Mouse (Mus musculus): ENCODE results near the gene Ube2e3. TPM values are rescaled to one million over a fixed set of nuclear protein-coding genes. Genes with fewer than 3 reads are reported as not detected.
A peak's percentile ranks its signal among the peaks of the same experiment; 100 is the strongest.

Gene Ube2e3
- 100 to 1,000 TPM; 102 to 104 TPM for total RNA-seq (2021)

DNA sequence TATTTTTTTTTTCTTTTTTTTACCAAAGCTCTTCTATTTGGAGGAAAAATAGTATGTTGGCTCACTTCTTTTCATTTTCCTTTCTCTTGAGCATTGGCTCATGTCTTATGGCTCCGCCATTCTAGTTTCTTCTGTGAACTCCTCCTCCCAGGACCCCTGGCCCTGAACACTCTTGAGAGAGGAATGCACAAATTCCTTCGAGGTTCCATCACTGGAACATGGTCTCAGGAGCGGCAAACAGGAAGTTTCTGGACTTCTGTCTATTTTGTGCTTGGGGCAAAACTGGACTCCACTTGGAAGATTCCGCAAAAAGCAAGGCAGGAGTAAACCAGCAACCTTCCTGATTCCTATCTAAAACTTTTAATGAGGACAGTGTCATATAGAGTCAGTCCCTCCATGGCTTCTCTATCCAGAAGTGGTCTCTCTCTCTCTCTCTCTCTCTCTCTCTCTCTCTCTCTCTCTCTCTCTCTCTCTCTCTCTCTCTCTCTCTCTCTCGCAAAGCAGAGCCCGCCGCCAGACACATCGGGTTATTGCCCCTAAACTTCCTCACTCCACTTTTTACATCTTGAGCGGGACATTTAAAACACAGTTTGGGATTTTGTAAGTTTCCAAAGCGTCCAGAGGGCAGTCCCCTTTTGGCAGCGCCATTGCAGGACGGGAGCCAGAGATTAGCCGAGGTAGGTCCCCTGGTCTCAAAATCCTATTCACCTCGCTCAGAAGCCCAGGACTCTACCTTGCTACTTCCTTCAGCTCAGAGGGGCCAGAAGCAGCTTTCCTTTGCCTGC, at the start of gene Ube2e3:
Gene Ube2e3 (plus strand): TSS at position 399 of the 785 bp plus-strand sequence.
- no peak for DNase-seq (ENCODE audit: extremely low spot score in 1 of 2, low spot score in 1 of 2)

DNA sequence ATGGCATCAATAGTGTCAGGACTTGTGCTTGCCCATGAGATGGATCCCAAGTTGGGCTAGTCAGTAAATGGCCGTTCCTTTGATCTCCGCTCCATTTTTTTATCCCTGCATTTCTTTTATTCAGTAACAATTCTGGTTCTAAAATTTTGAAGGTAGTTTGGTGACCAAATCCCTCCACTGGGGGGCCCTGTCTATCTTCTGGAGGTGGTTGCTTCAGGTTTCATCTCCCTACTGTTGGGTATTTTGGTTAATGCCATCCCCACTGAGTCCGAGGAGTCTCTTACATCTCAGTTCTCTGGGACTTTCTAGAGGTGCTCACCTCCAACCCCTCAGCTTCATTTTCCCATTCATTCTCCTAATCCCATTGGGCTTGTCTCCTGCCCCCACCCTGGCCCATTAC, 38.0 kb upstream of the Ube2e3 start:
- DNase-seq (ENCODE audit: extremely low spot score in 1 of 2, low spot score in 1 of 2) = no peak

DNA sequence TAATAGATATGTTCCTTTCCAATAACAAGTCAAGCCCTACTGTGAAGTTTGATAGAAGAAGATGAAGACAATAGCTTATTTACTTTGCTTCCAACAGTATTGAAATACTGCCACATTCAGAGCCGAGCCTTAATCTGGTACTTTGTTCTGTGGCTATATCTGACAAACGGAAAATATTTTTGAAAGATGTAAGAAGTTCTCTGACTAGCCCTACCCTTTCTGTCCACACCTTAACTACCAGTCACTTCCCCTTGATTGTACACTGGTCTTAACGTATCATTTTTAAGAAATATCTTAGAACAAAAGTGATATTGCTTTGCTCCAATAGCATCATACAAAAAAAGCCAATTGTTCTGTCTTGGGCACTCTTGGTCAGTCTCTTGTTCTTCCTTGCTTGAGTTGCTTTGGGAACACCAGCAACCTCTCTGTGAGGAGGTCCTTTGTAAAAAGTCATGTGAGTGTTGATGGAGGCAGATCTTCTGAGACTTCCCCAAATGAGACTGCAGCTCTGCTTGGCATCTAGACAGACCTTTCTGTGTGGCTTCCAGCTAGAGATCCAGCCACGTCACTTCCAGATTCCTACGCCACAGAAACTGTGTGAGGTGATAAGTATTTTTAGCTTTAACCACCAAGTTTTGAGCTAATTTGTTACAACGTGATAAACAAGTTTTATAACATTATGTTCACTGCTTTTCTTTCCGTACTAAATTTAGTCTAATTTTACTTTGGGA, 26.3 kb upstream of the Ube2e3 start:
- no peak for DNase-seq (ENCODE audit: extremely low spot score in 1 of 2, low spot score in 1 of 2)

DNA sequence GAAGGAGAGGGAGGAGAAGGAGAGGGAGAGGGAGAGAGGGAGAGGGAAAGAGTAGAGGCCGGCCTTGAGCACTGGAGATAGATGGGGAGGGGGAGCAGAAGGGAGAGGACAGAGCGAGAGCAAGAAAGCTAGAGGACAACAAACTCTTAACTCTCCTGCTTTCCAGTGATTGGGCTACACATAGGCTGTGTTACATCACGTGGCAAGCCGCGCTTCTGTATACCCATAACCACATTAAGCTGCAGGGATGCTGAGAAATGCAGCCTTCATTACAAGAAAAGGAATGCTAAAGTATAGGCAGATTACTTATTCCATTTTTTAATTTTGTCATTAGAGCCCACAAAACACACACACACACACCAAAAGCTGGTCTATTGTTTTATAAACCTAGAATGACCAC, 23.6 kb upstream of the Ube2e3 start:
- DNase-seq (ENCODE audit: extremely low spot score in 1 of 2, low spot score in 1 of 2) = no peak

DNA sequence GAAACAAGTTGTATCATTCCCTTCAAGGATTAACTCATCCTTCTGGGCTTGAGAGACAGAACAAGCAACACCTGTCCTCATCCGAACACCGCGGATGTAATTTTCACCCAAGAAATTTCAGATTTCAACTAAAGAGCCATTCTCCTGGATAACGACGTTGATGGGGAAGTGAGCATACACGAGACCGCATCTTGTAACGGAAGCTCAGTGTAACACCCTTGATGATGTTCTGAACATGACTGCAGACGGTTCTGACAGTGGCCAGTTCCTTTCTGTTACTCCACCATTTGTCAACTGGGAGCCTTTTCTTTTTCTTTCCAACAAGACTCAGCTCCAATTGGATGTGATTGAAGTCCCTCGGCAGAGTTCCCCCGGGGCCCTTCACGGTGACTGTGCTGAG, 22.6 kb upstream of the Ube2e3 start:
- DNase-seq (ENCODE audit: extremely low spot score in 1 of 2, low spot score in 1 of 2) = no peak

DNA sequence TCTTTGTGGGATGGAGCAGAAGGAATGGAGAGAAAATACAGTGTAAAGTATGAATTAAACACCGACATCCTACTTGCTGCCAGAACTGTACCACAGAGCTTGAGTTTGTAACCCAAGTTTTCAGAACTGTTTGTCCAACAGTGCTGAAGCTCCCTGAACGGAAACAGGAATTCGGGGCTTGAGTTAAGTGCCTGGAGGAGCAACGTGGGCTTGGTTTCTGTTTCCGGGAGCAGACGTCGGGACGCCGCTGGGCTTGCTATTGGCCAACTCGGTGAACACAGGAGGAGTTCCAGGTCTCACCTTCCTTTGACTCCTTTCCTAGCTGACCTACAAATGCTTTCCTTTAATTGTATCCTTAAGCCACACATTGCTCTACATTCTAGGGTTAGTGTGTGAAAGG, 22.2 kb upstream of the Ube2e3 start:
- DNase-seq (ENCODE audit: extremely low spot score in 1 of 2, low spot score in 1 of 2) = no peak

DNA sequence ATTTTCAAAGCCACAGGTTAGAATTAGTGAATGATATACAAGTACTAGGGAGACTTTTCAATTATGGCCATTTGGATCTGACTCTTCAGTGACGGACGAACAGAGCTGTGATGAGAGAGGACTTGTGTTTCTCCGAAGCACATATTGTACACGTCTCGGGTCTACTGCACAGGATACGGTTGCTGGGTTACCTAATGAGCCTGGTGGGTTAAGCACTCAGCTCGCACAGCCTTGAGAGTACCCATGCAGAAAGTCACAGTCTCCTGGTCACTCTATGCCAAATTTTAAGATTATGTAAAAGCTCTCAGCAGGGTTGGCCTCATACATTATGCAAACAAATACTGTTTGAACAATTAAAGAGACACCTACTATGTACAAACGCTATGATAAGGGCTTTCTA, 13.6 kb upstream of the Ube2e3 start:
- DNase-seq (ENCODE audit: extremely low spot score in 1 of 2, low spot score in 1 of 2) = no peak

DNA sequence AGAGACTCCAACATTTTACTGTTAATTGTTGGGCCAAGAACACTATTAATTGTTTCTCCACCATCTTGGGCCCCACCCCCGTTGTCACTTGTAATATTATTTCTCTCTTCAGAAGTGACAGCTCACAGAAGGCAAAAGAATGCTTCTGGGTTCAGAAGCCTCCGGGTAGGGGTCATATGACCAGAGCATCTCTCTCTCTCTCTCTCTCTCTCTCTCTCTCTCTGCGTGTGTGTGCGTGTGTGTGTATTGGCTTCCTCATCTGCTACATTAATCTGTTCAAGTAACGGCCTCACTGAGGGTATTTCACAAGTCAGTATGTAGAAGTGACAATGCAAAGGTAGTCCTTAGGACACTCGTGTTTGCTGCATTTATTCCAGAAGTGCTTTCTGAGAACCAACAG, 9.3 kb upstream of the Ube2e3 start:
- DNase-seq (ENCODE audit: extremely low spot score in 1 of 2, low spot score in 1 of 2) = no peak

DNA sequence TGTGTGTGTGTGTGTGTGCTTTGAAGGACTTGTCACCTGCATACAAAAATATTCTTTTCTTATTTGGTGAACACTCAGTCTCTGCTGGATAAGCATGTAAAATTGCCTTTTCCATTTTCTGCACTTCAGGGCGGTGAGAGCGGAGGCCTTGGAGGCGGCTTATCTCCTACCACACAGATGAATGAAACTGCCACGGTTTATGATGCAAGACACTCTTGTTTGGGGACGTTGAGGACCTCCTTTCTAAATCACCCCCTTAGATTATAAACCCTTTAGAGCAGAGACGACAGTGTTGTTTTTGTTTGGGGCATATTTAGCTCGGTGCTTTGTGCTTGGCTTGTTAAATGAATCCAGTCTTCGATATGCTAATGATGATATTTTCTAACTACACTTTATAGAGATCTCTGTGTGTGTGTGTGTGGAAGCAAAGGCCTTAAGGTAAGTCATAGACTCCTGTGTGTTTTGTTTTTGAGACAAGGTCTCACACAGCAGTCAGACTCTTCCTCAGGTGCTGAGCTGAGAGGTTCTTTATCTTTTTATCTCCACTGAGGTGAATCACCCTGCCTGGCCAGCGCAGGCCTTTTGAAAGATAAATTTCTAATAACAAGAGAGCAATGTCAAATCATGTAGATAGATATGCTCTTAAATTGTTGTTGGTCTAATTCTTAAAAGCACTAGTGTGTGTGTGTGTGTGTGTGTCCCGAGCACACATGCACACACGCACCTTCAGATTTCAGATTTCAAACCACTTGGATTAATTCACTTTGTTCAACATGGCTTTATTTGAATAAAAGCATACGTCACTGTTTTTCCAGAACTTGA, 8.4 kb upstream of the Ube2e3 start:
- DNase-seq (ENCODE audit: extremely low spot score in 1 of 2, low spot score in 1 of 2) = no peak

DNA sequence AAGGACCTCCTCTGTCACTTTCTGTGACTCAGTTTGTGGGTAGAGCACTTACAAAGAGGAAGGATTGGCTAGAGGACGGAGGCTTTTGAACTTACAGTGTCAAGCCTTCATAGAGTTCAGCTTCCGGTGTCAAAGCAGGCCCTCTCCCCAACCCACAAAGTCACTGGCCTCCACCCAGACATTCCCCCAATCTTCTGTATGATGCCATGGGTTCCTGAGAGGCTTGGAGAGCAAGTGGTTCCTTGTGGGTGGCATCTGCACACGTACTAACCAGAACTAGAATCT, 7.9 kb upstream of the Ube2e3 start:
- DNase-seq (ENCODE audit: extremely low spot score in 1 of 2, low spot score in 1 of 2) = no peak

DNA sequence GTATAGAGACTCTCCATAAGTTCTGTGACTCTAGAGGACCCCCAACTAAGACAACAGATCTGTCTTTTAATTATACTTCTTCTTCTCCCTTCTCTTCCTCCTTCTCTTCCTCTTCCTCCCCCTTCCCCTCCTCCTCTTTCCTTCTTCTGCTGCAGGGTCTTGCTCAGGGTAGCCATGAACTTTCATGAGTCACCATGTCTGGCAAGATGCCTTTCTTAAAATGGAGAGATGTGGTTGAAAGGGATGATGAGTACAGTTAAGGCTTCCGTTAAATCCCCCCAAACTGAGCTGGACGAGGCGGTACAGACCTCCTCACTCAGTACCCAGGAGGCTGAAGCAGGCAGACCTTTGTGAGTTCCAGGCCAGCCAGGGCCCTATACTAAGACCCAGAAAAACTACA, 3.8 kb upstream of the Ube2e3 start:
- no peak for DNase-seq (ENCODE audit: extremely low spot score in 1 of 2, low spot score in 1 of 2)

DNA sequence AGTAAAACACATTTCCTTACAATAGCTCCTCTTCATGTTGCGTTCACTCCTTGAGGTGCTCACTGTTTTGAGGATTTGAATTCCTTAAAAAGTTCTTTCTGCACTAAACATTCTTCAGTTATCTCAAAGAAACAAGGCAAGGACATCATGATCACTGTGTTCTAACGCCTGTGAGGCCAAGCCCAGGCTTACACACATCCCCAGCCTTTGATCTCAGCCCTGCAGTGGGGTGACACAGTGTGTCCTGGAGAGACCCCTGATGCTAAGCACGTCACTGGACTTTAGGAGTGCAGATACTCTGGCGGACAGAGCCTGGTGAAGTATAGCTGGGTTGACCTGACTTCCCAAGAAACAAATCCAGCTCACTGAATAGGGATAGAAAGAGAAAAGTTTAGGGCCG, 3.1 kb upstream of the Ube2e3 start:
- no peak for DNase-seq (ENCODE audit: extremely low spot score in 1 of 2, low spot score in 1 of 2)

DNA sequence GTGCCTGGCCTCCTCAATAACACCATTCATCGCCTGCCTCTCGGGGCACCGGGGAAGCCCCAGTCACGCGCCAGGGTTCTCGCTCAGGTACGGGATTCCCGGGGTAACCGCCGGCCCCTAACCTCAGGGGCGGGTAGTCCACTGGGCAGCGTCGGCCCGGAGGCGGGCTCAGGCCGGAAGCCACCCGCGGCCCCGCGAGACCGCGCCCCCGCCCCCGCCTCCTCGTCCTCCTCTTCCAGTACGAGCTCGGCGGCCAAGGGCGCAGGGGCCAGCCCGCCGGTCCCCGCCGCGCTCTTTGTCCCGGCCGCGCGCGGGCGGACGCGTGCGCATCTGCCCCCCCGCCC, 559 bp downstream of the Ube2e3 start:
- peak; percentile 49 to 57 for DNase-seq (ENCODE audit: extremely low spot score in 1 of 2, low spot score in 1 of 2)

DNA sequence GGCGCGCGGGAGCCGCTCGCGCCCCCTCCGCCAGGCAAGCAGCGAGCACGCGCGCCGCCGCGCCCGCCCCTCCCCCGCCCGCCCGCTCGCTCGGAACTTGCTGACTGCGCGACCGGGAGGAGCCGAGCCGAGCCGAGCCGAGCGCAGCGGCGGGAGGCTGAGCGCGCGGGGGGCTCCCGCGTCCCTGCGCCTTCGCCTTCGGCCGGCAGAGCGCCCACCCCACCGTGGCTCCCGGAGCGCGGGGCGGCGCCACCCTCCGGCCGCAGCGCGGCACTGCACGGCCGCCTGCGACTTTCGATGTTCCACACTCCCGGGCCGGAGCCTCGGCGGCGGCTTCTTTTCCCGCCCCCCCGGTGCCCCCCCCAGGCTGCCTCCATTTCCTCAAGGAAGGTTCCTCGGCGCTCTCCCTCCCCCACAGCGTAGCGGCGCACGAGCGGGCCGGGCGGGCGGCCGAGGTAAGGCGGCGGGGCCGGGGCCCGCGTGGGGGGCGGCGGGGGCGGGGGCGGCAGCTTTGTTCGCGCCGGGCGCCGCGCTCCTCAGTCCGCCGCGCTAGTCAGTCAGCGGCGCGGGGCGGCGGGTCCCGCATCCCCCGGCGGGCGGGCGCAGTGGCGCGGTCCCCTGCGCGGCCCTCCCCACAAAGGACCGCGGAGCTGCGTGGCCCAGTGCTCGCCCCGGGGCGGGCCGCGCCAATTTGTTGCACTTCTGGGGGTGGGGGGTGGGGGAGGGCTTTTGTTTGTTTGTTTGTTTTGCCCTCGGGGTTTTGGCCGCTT, 1.2 kb downstream of the Ube2e3 start:
- DNase-seq (ENCODE audit: extremely low spot score in 1 of 2, low spot score in 1 of 2) = peak; percentile 74 to 92

DNA sequence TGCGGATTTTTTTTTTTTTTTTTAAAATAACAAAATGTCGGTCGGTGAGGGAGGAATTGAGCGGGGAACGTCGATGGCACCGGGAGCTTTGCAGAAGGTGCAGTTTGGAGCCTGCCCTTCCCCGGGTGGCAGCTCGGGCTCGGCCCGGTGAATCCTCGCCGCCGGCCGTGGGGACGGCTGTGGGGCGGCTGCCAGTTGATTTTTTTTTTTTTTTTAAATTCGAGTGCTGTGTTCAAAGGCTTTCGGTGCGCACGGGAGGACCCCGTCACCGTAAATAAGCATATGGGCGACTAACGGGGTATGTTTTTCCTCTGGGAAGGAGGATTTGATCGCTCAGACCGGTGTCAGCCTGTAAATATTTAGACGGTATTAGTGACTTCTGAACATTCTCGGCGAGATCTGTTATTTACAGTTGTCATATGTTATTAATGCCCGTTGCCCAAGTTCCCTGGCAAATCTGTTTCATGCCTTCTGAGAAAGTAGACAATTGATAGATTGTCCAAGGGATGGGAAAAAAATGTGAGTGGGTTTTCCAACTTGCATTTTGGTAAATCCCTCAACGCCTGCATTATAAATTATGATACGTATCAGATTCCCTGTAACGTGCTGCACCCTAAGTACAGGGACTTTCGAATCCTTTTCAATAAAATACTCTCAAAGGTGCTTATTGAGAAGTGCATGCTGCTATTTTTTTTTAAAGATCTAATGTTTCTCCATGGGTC, 2.0 kb downstream of the Ube2e3 start:
- peak in 1 of 2 experiments; percentile 21 for DNase-seq (ENCODE audit: extremely low spot score in 1 of 2, low spot score in 1 of 2)

DNA sequence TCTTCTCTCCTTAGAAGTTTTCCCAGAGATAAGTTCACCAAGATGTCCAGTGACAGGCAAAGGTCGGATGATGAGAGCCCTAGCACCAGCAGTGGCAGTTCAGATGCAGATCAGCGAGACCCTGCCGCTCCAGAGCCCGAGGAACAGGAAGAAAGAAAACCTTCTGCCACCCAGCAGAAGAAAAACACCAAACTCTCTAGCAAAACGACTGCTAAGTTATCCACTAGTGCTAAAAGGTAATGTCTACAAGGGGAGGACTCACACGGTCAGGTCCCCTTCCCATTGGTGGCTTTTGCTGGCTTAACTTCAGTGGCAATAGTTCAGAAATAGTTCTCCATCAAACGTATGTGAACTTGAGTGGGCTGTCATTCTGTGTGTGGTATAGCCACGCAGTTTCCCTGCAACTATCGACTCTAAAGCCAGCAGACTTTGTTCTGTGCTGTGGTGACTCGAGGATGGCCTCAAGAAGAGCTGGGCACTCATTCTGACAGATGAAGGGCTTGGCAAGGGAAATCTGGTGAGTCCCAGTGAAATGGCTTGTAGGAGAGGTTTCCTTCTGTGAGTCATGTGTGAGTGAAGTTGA, 2.6 kb downstream of the Ube2e3 start:
- peak in 1 of 2 experiments; percentile 12 for DNase-seq (ENCODE audit: extremely low spot score in 1 of 2, low spot score in 1 of 2)

DNA sequence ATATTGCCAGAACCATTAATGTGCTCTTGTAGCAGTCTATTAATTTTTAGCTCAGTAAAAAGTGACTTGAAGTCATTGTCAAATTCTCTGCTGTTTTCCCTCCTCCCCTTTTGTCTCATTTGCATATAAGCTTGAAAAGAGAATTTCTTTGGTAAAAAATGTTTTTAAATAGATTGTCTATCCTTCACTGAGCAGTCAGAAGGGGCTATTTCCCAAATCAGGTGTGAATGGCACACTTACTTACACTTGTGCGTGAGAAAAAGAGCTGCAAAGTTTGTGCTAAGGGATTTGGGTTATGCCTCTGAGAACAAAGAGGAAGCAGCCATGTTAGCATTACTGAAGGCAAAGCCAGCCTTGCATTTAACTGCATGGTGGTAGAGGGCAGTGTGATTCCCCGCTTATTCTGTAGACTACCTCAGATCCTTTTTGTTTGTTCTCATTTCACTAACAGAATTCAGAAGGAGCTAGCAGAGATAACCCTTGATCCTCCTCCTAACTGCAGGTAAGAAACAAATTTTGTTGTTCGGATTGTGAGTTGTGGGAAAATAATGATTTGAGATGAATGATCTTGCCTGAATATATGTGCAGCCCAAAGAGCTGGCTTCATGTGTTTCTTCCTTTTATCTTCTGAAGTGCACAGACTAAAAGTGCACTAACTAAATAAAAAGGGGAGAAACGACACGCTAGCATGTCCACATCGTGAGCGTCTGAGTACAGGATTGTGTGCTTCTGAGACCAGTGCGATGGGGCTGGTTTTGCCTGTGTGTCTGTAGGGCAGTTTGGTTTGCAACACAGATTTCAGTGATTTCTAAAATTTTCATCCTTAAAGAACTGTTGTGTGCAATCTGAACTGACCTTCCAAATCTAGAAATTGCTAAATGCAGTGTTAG, 4.3 kb downstream of the Ube2e3 start:
- peak in 1 of 2 experiments; percentile 17 for DNase-seq (ENCODE audit: extremely low spot score in 1 of 2, low spot score in 1 of 2)

DNA sequence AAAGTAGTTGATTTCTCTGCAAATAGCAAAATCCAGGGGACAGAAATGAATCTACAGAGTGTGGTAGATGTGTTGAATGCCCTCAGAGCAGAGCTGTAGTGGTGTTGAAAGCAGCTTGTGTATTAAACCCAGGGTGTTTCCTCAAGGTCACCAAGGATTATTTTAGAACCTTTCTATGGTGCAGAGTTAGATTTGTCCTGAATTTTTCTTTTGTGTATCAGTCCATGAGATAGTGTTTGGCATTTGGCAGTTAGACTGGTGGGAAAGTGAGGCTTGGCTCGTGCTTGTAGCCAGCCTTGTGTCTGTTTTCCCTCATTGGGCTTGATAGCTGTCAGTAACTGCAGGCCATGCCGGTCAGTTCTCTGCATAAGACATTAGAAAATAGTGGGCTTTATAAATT, 6.0 kb downstream of the Ube2e3 start:
- DNase-seq (ENCODE audit: extremely low spot score in 1 of 2, low spot score in 1 of 2) = no peak

DNA sequence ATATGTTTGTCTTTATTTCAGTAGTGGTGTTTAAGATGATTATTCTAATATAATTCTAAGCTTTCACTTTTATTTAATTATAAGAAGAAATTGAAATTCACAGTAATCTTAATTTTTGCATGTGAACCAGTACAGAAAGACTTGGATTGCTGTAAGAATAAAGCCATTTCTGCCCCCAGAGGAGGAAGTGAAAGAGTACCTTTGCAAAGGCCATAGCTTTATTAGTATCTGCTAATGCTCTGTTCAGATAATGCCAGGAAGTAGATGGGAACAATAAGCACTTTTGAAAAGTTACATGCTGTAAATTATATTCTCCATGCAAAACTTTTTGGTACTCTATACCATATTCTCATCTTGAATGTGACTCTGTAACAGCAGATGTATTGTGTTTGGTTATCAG, 8.1 kb downstream of the Ube2e3 start:
- no peak for DNase-seq (ENCODE audit: extremely low spot score in 1 of 2, low spot score in 1 of 2)

Measured in layer of hippocampus, postnatal 25 days (tissue).